Mouse (Mus musculus): ENCODE data around the gene Tmem30b. TPM values are rescaled to one million over a fixed set of nuclear protein-coding genes. Genes with fewer than 3 reads are reported as not detected.

The Tmem30b gene
- total RNA-seq, 1 experiment = 3.4 TPM

GRCm38 (mm10) chr12:73545672-73546085 is 513 bp downstream of the Tmem30b start:
- Histone ChIP-seq H3K27ac (ENCODE audit: insufficient read depth, low read depth, low read length, poor library complexity, severe bottlenecking) (no peak overlapping the region), H3K9ac (ENCODE audit: insufficient read depth, low read depth, low read length, poor library complexity, severe bottlenecking) (peak overlapping the region; percentile 73), H3K4me3 (ENCODE audit: insufficient read depth in 1 of 2, low read depth in 1 of 2, low read length in 2 of 2, poor library complexity in 1 of 2, severe bottlenecking in 1 of 2) (peak overlapping the region; percentile 69 to 78), H3K9me3 (ENCODE audit: control insufficient read depth, insufficient read depth, low read depth, low read length) (no peaks in the 10 kb centered on the region), H3K4me1 (ENCODE audit: control insufficient read depth in 2 of 2, insufficient read depth in 2 of 2, low read length in 2 of 2, poor library complexity in 1 of 2) (peaks cover 2 to 16% of the 10 kb centered on the region in 2 experiments; a peak in 2 of 4 replicates), H3K36me3 (ENCODE audit: control insufficient read depth, insufficient read depth, low read length, poor library complexity, severe bottlenecking) (no peaks in the 10 kb centered on the region)
- TF ChIP-seq ZNF384 (IDR thresholded peaks at IDR 0.05; ENCODE audit: low read depth, low read length) = no peak
- no peak for TF ChIP-seq CHD2 (IDR thresholded peaks at IDR 0.05; ENCODE audit: low read depth, low read length)
- TF ChIP-seq ZC3H11A (IDR thresholded peaks at IDR 0.05; ENCODE audit: borderline replicate concordance, low read depth, low read length) = no peak
- TF ChIP-seq HCFC1 (IDR thresholded peaks at IDR 0.05; ENCODE audit: borderline replicate concordance, insufficient read depth, low read length) = no peak
- peak; percentile 35 for DNase-seq (ENCODE audit: low read depth, low spot score)
- in situ Hi-C loops (cut with MboI; ENCODE audit: low sequenced_read_pairs in 2 of 2, unreplicated experiment in 2 of 2) = loop anchor here (25.0 kb wide), 1 partner anchor 508 kb away; no protein-coding TSS in a partner anchor

GRCm38 (mm10) chr12:73544736-73545671 is 1.2 kb downstream of the Tmem30b start:
- Histone ChIP-seq H3K27ac (ENCODE audit: insufficient read depth, low read depth, low read length, poor library complexity, severe bottlenecking) (no peak overlapping the region), H3K4me1 (ENCODE audit: control insufficient read depth in 2 of 2, insufficient read depth in 2 of 2, low read length in 2 of 2, poor library complexity in 1 of 2) (peaks cover 2 to 16% of the 10 kb centered on the region in 2 experiments; a peak in 2 of 4 replicates), H3K4me3 (ENCODE audit: insufficient read depth in 1 of 2, low read depth in 1 of 2, low read length in 2 of 2, poor library complexity in 1 of 2, severe bottlenecking in 1 of 2) (peak overlapping the region; percentile 69 to 78), H3K36me3 (ENCODE audit: control insufficient read depth, insufficient read depth, low read length, poor library complexity, severe bottlenecking) (no peaks in the 10 kb centered on the region), H3K9ac (ENCODE audit: insufficient read depth, low read depth, low read length, poor library complexity, severe bottlenecking) (peak overlapping the region; percentile 73), H3K9me3 (ENCODE audit: control insufficient read depth, insufficient read depth, low read depth, low read length) (no peaks in the 10 kb centered on the region)
- no peak for DNase-seq (ENCODE audit: low read depth, low spot score)
- no peak for TF ChIP-seq CHD2 (IDR thresholded peaks at IDR 0.05; ENCODE audit: low read depth, low read length)
- no peak for TF ChIP-seq MAFK (IDR thresholded peaks at IDR 0.05; ENCODE audit: insufficient read depth, low read depth, low read length)
- TF ChIP-seq ZC3H11A (IDR thresholded peaks at IDR 0.05; ENCODE audit: borderline replicate concordance, low read depth, low read length) = no peak
- TF ChIP-seq HCFC1 (IDR thresholded peaks at IDR 0.05; ENCODE audit: borderline replicate concordance, insufficient read depth, low read length) = no peak
- no peak for TF ChIP-seq ZNF384 (IDR thresholded peaks at IDR 0.05; ENCODE audit: low read depth, low read length)
- in situ Hi-C loops (cut with MboI; ENCODE audit: low sequenced_read_pairs in 2 of 2, unreplicated experiment in 2 of 2) = loop anchor here (25.0 kb wide), 1 partner anchor 508 kb away; no protein-coding TSS in a partner anchor

- Histone ChIP-seq H3K27ac (ENCODE audit: insufficient read depth, low read depth, low read length, poor library complexity, severe bottlenecking) (no peak overlapping the region), H3K9ac (ENCODE audit: insufficient read depth, low read depth, low read length, poor library complexity, severe bottlenecking) (no peak overlapping the region), H3K4me1 (ENCODE audit: control insufficient read depth in 2 of 2, insufficient read depth in 2 of 2, low read length in 2 of 2, poor library complexity in 1 of 2) (peaks cover 2 to 9% of the 10 kb centered on the region in 2 experiments; a peak in 3 of 4 replicates), H3K9me3 (ENCODE audit: control insufficient read depth, insufficient read depth, low read depth, low read length) (no peaks in the 10 kb centered on the region), H3K4me3 (ENCODE audit: insufficient read depth in 1 of 2, low read depth in 1 of 2, low read length in 2 of 2, poor library complexity in 1 of 2, severe bottlenecking in 1 of 2) (no peak overlapping the region), H3K36me3 (ENCODE audit: control insufficient read depth, insufficient read depth, low read length, poor library complexity, severe bottlenecking) (no peaks in the 10 kb centered on the region)
- in situ Hi-C loops (cut with MboI; ENCODE audit: low sequenced_read_pairs in 2 of 2, unreplicated experiment in 2 of 2) = loop anchor here (25.0 kb wide), 1 partner anchor 506 kb away; no protein-coding TSS in a partner anchor
- TF ChIP-seq ZC3H11A (IDR thresholded peaks at IDR 0.05; ENCODE audit: borderline replicate concordance, low read depth, low read length) = no peak
- TF ChIP-seq HCFC1 (IDR thresholded peaks at IDR 0.05; ENCODE audit: borderline replicate concordance, insufficient read depth, low read length) = no peak
- no peak for TF ChIP-seq ZNF384 (IDR thresholded peaks at IDR 0.05; ENCODE audit: low read depth, low read length)
- no peak for TF ChIP-seq CHD2 (IDR thresholded peaks at IDR 0.05; ENCODE audit: low read depth, low read length)
- TF ChIP-seq MAFK (IDR thresholded peaks at IDR 0.05; ENCODE audit: insufficient read depth, low read depth, low read length) = no peak
- no peak for DNase-seq (ENCODE audit: low read depth, low spot score)
Measured at GRCm38 (mm10) chr12:73543191-73543590, 3.0 kb downstream of the Tmem30b start.

- in situ Hi-C loops (cut with MboI; ENCODE audit: low sequenced_read_pairs in 2 of 2, unreplicated experiment in 2 of 2) = loop anchor here (25.0 kb wide), 1 partner anchor 503 kb away; no protein-coding TSS in a partner anchor
Measured at GRCm38 (mm10) chr12:73540402-73540801, 5.8 kb downstream of the Tmem30b start.

More at GRCm38 (mm10) chr12:73540402-73540801, 5.8 kb downstream of the Tmem30b start:
- Histone ChIP-seq H3K4me3 (ENCODE audit: insufficient read depth in 1 of 2, low read depth in 1 of 2, low read length in 2 of 2, poor library complexity in 1 of 2, severe bottlenecking in 1 of 2) (no peak overlapping the region), H3K27ac (ENCODE audit: insufficient read depth, low read depth, low read length, poor library complexity, severe bottlenecking) (no peak overlapping the region), H3K4me1 (ENCODE audit: control insufficient read depth in 2 of 2, insufficient read depth in 2 of 2, low read length in 2 of 2, poor library complexity in 1 of 2) (peaks cover 0 to 3% of the 10 kb centered on the region in 2 experiments; a peak in 2 of 4 replicates), H3K36me3 (ENCODE audit: control insufficient read depth, insufficient read depth, low read length, poor library complexity, severe bottlenecking) (no peaks in the 10 kb centered on the region), H3K9ac (ENCODE audit: insufficient read depth, low read depth, low read length, poor library complexity, severe bottlenecking) (no peak overlapping the region), H3K9me3 (ENCODE audit: control insufficient read depth, insufficient read depth, low read depth, low read length) (no peaks in the 10 kb centered on the region)
- no peak for TF ChIP-seq CHD2 (IDR thresholded peaks at IDR 0.05; ENCODE audit: low read depth, low read length)
- no peak for TF ChIP-seq ZNF384 (IDR thresholded peaks at IDR 0.05; ENCODE audit: low read depth, low read length)
- no peak for TF ChIP-seq HCFC1 (IDR thresholded peaks at IDR 0.05; ENCODE audit: borderline replicate concordance, insufficient read depth, low read length)
- DNase-seq (ENCODE audit: low read depth, low spot score) = no peak
